Mouse (Mus musculus) kidney, adult 2 months (tissue): Measurements from ENCODE around the gene Endov. TPM values are rescaled to one million over a fixed set of nuclear protein-coding genes. Genes with fewer than 3 reads are reported as not detected.

Source experiments
- DNase-seq: peaks from one replicate; pipeline ENCODE4 v3.0.0; 2021
- H3K27ac ChIP-seq: fragments of 200-500 bp; 2 replicates; pipeline ENCODE4 v1.5.1; 2012; ENCODE audit warnings: low read depth, low read length, control low read depth, inconsistent platforms; ENCODE audit not compliant: insufficient read depth
- H3K27me3 ChIP-seq: fragments of 200-500 bp; replicated peaks from 2 replicates; pipeline ENCODE4 v1.6.1; 2012; ENCODE audit warnings: mild to moderate bottlenecking, moderate library complexity, low read length, inconsistent platforms; ENCODE audit not compliant: control insufficient read depth, insufficient read depth
- H3K36me3 ChIP-seq: fragments of 200-500 bp; 2 replicates; pipeline ENCODE4 v1.6.1; 2012; ENCODE audit warnings: mild to moderate bottlenecking, moderate library complexity, low read length, inconsistent platforms; ENCODE audit not compliant: control insufficient read depth, insufficient read depth
- H3K4me1 ChIP-seq: fragments of 200-500 bp; 2 replicates; pipeline ENCODE4 v1.6.1; 2011; ENCODE audit warnings: low read length; ENCODE audit not compliant: control insufficient read depth, insufficient read depth
- H3K4me3 ChIP-seq: fragments of 200-500 bp; 2 replicates; pipeline ENCODE4 v1.5.1; 2011; ENCODE audit warnings: mild to moderate bottlenecking, low read depth, low read length, control low read depth; ENCODE audit not compliant: insufficient read depth
- CTCF ChIP-seq: fragments of 200-500 bp; conservative IDR thresholded peaks from 2 replicates; pipeline ENCODE4 v1.5.1; 2011; ENCODE audit warnings: low read depth, mild to moderate bottlenecking, control low read depth, low read length, moderate library complexity, mixed read lengths; ENCODE audit not compliant: insufficient read depth, insufficient read length
- POLR2A ChIP-seq: fragments of 200-500 bp; IDR thresholded peaks from one replicate; pipeline ENCODE4 v1.6.1; 2011; ENCODE audit warnings: low read depth, low read length, control low read depth
- WGBS: fragments of 180-500 bp; shearing (Covaris S2); methylation state at CpG from one replicate; pipeline ENCODE4 v1.1.7; 2018; 5-methylcytosine and 5-hydroxymethylcytosine counted together
- polyA plus RNA-seq: library from polyadenylated mRNA; depleted of rRNA; stranded (reverse); fragments of >200 nt; gene quantifications from 2 replicates; pipeline ENCODE4 v1.2.3, GENCODE M21; 2012

Gene Endov
- polyA plus RNA-seq, 1 experiment: 14.1 TPM

DNA sequence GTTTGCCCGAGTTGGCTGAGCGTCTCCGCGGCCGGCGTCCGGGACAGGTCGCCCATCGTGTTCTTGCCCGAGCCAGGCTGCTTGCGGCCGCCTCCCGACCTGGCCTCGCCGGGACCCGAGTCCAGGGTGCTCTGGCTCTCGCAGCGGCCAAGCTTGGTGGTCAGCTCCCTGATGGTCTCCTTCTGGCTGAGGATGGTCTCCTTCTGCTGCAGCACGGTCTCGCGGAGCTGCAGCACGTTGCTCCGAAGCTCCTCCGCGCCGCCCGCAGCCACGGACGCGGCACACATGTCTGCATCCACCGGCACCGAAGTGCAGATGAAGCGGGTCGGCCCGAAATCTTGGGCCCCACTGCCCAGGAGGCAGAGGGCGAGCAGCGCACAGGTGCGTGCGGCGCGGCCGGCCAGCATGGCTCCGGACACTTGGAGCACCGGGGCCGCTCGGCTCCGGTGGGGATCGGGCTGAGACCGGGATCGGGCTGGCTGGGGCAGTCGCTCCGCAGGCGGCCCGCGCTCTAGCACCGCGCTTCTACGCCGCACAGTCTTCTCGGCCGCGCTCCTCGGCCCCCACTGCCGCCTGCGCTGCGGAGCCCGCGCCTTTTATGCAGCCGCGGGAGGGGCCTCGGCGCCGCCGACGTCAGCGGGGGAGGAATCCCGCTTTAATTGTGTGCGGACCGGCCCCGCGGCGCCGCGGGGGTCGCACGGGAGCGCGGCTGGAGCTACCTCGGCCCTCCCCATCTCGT is 56.2 kb downstream of the Endov start, which contains the start of gene Nptx1:
Nptx1 (minus strand) TSS at position 571 of the 739 bp plus-strand sequence.
- H3K27me3 ChIP-seq: peaks cover 6% of the 10 kb centered on the region

DNA sequence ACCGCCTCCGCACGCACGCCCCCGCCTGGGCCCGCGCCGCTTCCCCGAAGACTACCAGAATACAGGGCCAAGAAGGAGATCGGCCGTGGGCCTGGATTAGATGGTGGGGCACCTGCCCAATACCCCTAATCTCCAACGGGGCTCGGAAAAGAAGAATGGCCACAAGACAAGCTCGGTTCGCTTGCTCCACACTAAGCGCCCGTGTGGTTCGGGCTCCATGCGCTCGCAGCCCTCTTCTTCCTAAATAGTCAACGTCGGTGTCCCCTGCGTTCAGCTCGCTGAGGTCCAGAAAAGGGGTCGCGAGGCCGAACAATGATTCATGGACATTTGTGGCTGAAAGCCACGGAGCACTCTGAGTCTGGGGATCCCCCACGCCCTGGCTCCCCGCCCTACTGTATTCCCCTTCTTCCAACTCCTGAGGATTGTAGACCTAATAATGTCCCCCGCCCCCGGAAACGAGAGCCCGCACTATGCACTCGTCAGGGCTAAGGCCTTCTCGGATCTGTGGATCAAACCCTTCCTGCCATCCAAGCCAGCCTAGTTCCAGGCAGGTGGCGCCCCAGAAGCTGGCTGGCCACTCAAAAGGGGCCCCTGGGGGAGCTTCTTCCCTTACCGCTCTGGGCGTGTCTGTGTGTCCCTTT is 56.9 kb downstream of the Endov start:
- TF ChIP-seq CTCF (no peak), POLR2A (no peak)
- Histone ChIP-seq H3K4me1 (no peaks in the 10 kb centered on the region), H3K27ac (no peak overlapping the region), H3K36me3 (no peaks in the 10 kb centered on the region), H3K27me3 (peaks cover 6% of the 10 kb centered on the region), H3K4me3 (peak overlapping the region; percentile 56)
- 2% methylated on average over 39 of the region's 39 CpGs for WGBS
- peak; percentile 7 for DNase-seq

More for the DNA sequence above, 56.2 kb downstream of the Endov start, which contains the start of gene Nptx1:
- Histone ChIP-seq H3K4me3 (peak within 1 kb of the TSS; percentile 56), H3K4me1 (no peaks in the 10 kb centered on the region), H3K27ac (no peak within 1 kb of the TSS), H3K36me3 (no peaks in the 10 kb centered on the region)
- DNase-seq: peak; percentile 16
- WGBS: under 1% methylated on average over 90 of the region's 90 CpGs
- TF ChIP-seq POLR2A (no peak), CTCF (no peak)

DNA sequence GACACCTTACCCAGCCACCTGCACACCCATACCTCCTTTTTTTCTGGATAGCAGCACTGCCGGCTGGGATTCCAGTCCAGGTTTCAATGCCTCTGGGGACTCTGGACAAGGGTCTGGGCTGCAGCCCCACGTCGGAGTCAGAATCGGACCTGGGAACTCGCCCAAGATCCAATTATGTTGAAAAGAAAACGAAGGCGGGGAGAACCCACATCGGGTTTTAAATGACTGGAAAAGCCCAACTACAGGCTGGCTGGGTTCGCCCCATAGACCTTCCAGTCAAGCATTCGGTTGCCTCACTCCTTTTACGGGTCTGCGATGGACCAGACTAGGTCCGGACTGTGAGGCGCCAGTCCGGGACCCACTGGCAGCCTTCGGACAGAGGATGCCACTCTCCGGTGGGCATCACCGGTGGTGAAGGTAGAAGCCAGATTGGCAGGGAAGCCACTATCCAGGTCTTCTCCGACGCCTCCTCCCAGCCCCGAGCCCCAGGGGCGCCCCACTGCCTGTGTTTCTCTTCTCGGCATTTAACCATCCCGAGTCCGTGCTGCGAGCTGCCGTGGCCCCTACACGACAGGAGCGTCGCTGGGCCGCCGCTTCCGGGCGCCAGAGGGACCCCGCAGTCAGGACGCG is 57.7 kb downstream of the Endov start:
- H3K27me3 ChIP-seq: peaks cover 6% of the 10 kb centered on the region
- WGBS: 2% methylated on average over 37 of the region's 37 CpGs
- H3K4me3 ChIP-seq: peak overlapping the region; percentile 9; the same call in 1 of the 2 replicates
- H3K4me1 ChIP-seq: no peaks in the 10 kb centered on the region
- no peaks in the 10 kb centered on the region for H3K36me3 ChIP-seq
- DNase-seq: no peak
- no peak for TF ChIP-seq POLR2A
- no peak for TF ChIP-seq CTCF
- H3K27ac ChIP-seq: no peak overlapping the region

DNA sequence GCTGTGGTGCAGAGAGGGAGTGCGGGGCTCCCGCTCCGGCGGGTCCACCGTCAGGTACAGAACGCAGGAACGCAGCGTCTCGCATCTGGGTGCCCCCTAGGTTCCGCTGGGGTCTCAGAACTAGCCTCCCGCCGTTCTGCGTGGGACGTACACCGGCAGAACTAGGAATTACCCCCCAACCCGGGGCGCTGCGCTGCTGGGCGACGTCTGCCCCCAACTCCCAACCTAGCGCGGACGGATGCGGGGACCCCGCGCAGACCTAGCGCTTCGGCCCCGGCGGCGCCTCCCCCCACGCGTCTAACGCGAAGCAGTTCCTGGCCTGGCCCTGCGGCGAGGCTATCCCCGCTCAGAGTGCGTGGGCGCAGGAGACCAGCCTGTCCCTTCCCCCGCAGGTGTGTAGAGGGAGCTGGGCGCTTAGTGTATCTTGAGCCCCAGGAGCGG is 58.2 kb downstream of the Endov start:
- Histone ChIP-seq H3K27ac (no peak overlapping the region), H3K4me1 (no peaks in the 10 kb centered on the region), H3K4me3 (0 out of 2 replicates have a peak overlapping the region, but pooled peaks have one; percentile 9), H3K36me3 (no peaks in the 10 kb centered on the region), H3K27me3 (peaks cover 6% of the 10 kb centered on the region)
- no peak for DNase-seq
- no peak for TF ChIP-seq POLR2A
- 1% methylated on average over 43 of the region's 43 CpGs for WGBS

DNA sequence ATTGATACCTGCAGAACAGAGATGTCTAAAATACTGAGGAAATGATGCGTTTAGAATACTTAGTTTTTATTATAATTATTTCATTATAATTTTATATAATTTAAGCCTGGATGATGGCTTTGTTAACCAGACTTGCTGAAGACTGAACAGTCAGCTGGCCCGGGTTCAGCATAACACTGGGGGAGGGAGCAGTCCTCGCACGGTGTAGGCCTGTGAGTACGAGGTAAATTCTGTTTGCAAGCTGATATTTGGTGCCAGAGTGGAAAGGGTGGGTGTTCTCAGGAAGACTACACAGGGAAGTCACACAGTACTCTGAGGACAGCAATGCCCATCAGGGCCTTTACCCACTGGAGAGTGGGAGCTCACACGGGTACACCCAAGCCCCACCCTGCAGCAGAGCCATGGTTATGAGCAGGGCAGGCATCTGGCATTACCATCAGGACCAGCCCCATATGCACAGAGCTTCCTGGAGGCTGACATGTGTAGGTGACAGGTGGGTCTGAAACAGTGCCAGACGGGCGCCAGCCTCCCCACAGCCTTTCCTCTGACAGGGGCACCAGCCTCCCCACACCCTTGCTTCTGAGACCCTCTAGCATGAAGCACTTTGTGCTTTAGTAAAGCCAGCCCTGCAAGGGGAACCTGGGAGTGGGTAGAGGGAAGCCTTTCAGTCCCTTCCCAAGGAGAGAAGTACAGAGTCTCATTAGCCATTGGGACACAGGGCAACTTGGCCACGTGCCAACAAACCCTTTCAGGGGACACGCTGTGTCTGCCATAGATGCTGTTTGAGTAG is 59.6 kb downstream of the Endov start:
- Histone ChIP-seq H3K4me3 (no peak overlapping the region), H3K36me3 (no peaks in the 10 kb centered on the region), H3K4me1 (no peaks in the 10 kb centered on the region), H3K27ac (no peak overlapping the region), H3K27me3 (peaks cover 6% of the 10 kb centered on the region)
- TF ChIP-seq CTCF (no peak), POLR2A (no peak)
- WGBS: 70% methylated on average over 10 of the region's 10 CpGs
- DNase-seq: no peak

DNA sequence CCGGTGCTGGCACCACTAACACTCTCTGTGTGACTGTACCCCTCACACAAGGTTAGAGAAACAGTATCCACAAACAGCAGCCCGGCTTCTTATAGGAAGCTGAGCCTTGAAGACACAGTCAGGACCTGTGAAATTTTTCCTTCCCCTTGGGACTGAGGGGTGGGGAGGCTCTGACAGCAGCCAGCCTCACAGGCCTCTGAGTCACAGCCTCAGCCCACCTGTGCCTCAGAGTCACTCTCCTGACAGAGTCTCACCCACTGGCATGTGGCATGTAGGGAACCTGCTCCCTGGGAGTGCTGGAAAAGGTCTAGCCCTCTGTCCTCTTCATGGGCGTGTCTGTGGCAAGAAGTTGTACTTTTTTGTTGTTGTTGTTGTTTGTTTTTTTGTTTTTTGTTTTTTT is 60.3 kb downstream of the Endov start:
- H3K36me3 ChIP-seq: no peaks in the 10 kb centered on the region
- no peak for DNase-seq
- TF ChIP-seq CTCF: no peak
- TF ChIP-seq POLR2A: no peak
- peaks cover 6% of the 10 kb centered on the region for H3K27me3 ChIP-seq
- H3K4me3 ChIP-seq: no peak overlapping the region
- no peaks in the 10 kb centered on the region for H3K4me1 ChIP-seq
- WGBS: 76% methylated on average over 3 of the region's 3 CpGs
- no peak overlapping the region for H3K27ac ChIP-seq
